Mouse (Mus musculus) neutrophil, adult 59 days (primary cell): ENCODE data around the gene Sema3d. TPM values are rescaled to one million over a fixed set of nuclear protein-coding genes. Genes with fewer than 3 reads are reported as not detected.

Experiments
- total RNA-seq, 2 experiments: library from RNA; stranded (reverse); gene quantifications; 1 replicate in 1 of 2; 2 replicates in 1 of 2; pipeline ENCODE4 v1.2.4; 2023

Gene Sema3d
- under 1 TPM; 0.11 to 0.42 TPM for total RNA-seq

DNA sequence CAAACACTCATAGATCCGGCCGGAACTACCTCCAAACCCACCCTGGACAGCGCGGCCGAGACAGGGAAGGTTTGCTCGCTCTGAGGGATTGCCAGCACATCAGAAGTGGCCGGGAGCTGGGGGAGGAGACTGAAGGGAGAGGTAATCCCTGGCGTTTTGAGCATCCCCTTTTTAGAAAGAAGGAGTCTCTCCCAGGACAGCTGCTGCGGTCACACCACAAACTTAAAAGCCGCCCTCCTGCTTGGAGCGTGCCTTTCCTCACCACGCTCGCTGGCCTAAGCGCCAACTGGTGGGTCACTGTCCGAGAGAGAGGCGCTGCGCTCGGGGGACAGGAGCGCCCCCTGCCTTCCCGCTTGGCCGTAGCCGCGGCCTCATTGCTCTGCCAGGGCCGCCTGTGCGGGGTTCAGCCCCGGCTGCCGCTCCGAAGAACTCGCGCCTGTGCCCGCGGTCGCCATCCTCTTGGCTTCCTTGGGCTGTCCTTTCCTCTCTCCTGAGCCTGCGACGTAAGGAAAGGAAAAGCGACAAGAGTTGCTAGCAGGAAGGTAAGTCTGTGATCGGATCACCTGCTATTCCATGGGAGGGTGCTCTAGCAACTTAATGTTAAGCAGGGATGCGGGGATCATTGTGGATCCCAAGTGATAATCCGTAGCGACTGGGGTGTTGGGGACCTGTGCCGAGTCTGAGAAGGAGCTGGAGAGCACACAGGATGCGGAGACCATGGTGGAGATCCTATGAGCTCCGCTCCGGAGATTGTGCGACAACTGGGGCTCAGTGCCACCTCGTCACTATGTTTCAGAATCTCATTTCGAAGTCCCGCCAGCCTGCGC lies at the start of gene Sema3d:
Gene Sema3d, plus strand, starts transcription at position 253 of the 827 bp plus-strand sequence.

